Mouse (Mus musculus): ENCODE measurements at regions not wholly inside any gene's neighbourhood (a gene's known extent, or its start where the extent isn't known, plus 50 kb on each side); places are given as distances from the start of the nearest gene placed in this dataset.

DNA sequence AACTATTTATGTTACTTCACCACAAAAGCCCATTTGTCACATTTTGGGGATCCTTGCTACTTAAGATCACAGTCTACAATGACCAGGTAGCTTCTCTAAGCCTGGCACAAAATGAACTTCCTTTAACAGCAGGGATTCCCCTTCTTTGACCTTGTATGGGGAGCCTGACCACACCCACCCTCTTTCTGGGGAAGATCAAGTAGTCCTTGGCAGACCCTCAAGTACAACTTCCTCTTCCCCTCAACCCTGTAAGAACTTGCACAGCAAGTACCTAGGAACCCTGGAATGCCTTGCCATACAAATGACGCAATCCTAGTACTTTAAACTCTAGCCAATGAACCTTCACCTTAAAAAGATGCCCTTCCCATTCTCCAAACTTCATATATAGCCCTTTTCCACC lies 695.4 kb upstream of the Lrrn3 start:
- H3K4me1 ChIP-seq (ENCODE audit: insufficient read depth, low read depth, low read length): no peaks in the 10 kb centered on the region
- ATAC-seq (ENCODE audit: extremely low read depth, insufficient number of reproducible peaks, low FRiP score, poor library complexity, severe bottlenecking) (no peak), DNase-seq (ENCODE audit: low spot score) (no peak)
- TF ChIP-seq GATA2 (IDR thresholded peaks at IDR 0.05; ENCODE audit: borderline replicate concordance, low read depth, low read length): no peak
- no peak for TF ChIP-seq POLR2AphosphoS5 (IDR thresholded peaks at IDR 0.05; ENCODE audit: insufficient replicate concordance, low read depth, low read length)
- TF ChIP-seq TAL1 (conservative IDR thresholded peaks at IDR 0.05; ENCODE audit: low read depth, low read length): no peak
- TF ChIP-seq GATA1 (IDR thresholded peaks at IDR 0.05; ENCODE audit: borderline replicate concordance, low read length): no peak
- TF ChIP-seq CTCF (IDR thresholded peaks at IDR 0.05; ENCODE audit: low read depth, low read length): no peak
- H3K36me3 ChIP-seq (replicated peaks): no peaks in the 10 kb centered on the region
- no peaks in the 10 kb centered on the region for H3K9me3 ChIP-seq (replicated peaks)
- H3K4me3 ChIP-seq (ENCODE audit: low read depth, low read length): no peak overlapping the region
- H3K27me3 ChIP-seq (ENCODE audit: insufficient read depth, low read length): no peaks in the 10 kb centered on the region

DNA sequence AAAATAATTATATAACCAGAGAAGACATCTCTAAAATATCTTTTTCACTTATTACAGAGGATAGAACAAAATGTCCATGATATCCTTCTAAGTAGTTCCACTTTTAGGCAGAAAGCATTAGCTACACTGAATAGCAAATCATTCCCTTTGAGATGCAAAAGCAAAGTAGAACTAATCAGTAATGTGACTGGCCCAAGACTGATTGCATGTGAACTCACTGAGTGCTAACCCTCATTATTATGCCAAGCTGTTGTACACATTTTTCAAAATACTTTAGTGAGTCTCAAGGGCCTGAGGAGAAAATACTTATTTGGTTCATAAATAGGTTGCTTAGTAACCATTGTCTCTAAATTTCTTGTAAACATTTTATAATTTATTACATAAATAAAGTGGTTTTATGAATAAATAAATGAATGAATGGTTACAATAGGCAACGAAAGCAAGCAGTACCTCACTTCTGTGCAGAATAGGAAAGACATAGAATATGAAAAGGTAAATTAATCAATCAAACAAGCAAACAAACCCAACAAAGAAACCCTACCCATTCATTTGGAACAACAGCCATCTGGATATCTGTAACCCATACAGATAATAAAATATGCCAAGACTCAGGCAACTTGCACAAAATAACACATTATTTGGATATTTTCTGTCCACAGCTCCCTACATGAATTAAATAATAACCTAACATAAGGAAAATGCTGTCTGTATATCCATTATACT lies 693.9 kb upstream of the Lrrn3 start:
- TF ChIP-seq TAL1 (conservative IDR thresholded peaks at IDR 0.05; ENCODE audit: low read depth, low read length) (no peak), GATA1 (IDR thresholded peaks at IDR 0.05; ENCODE audit: borderline replicate concordance, low read length) (no peak), CTCF (IDR thresholded peaks at IDR 0.05; ENCODE audit: low read depth, low read length) (no peak), POLR2AphosphoS5 (IDR thresholded peaks at IDR 0.05; ENCODE audit: insufficient replicate concordance, low read depth, low read length) (no peak), GATA2 (IDR thresholded peaks at IDR 0.05; ENCODE audit: borderline replicate concordance, low read depth, low read length) (no peak)
- Histone ChIP-seq H3K4me3 (ENCODE audit: low read depth, low read length) (no peak overlapping the region), H3K9me3 (replicated peaks) (no peaks in the 10 kb centered on the region), H3K27me3 (ENCODE audit: insufficient read depth, low read length) (no peaks in the 10 kb centered on the region), H3K4me1 (ENCODE audit: insufficient read depth, low read depth, low read length) (no peaks in the 10 kb centered on the region), H3K36me3 (replicated peaks) (no peaks in the 10 kb centered on the region)
- ATAC-seq (ENCODE audit: extremely low read depth, insufficient number of reproducible peaks, low FRiP score, poor library complexity, severe bottlenecking) (no peak), DNase-seq (ENCODE audit: low spot score) (no peak)

- no peak for DNase-seq (ENCODE audit: low spot score)
- no peak overlapping the region for H3K4me3 ChIP-seq (ENCODE audit: low read depth, low read length)
- no peaks in the 10 kb centered on the region for H3K9me3 ChIP-seq (replicated peaks)
- TF ChIP-seq TAL1 (conservative IDR thresholded peaks at IDR 0.05; ENCODE audit: low read depth, low read length): no peak
- TF ChIP-seq CTCF (IDR thresholded peaks at IDR 0.05; ENCODE audit: low read depth, low read length): no peak
- no peak for TF ChIP-seq GATA2 (IDR thresholded peaks at IDR 0.05; ENCODE audit: borderline replicate concordance, low read depth, low read length)
- TF ChIP-seq GATA1 (IDR thresholded peaks at IDR 0.05; ENCODE audit: borderline replicate concordance, low read length): no peak
- TF ChIP-seq POLR2AphosphoS5 (IDR thresholded peaks at IDR 0.05; ENCODE audit: insufficient replicate concordance, low read depth, low read length): no peak
- no peaks in the 10 kb centered on the region for H3K36me3 ChIP-seq (replicated peaks)
- ATAC-seq (ENCODE audit: extremely low read depth, insufficient number of reproducible peaks, low FRiP score, poor library complexity, severe bottlenecking): no peak
- no peaks in the 10 kb centered on the region for H3K4me1 ChIP-seq (ENCODE audit: insufficient read depth, low read depth, low read length)
- H3K27me3 ChIP-seq (ENCODE audit: insufficient read depth, low read length): no peaks in the 10 kb centered on the region
Measured at GRCm38 (mm10) chr12:42147971-42148370, 661.7 kb upstream of the Lrrn3 start.

- ATAC-seq (ENCODE audit: extremely low read depth, insufficient number of reproducible peaks, low FRiP score, poor library complexity, severe bottlenecking) (no peak), DNase-seq (ENCODE audit: low spot score) (no peak)
- H3K36me3 ChIP-seq (replicated peaks): no peaks in the 10 kb centered on the region
- no peaks in the 10 kb centered on the region for H3K27me3 ChIP-seq (ENCODE audit: insufficient read depth, low read length)
- no peaks in the 10 kb centered on the region for H3K4me1 ChIP-seq (ENCODE audit: insufficient read depth, low read depth, low read length)
- no peak overlapping the region for H3K4me3 ChIP-seq (ENCODE audit: low read depth, low read length)
- H3K9me3 ChIP-seq (replicated peaks): peaks cover 6% of the 10 kb centered on the region
- TF ChIP-seq POLR2AphosphoS5 (IDR thresholded peaks at IDR 0.05; ENCODE audit: insufficient replicate concordance, low read depth, low read length) (no peak), TAL1 (conservative IDR thresholded peaks at IDR 0.05; ENCODE audit: low read depth, low read length) (no peak), CTCF (IDR thresholded peaks at IDR 0.05; ENCODE audit: low read depth, low read length) (no peak), GATA1 (IDR thresholded peaks at IDR 0.05; ENCODE audit: borderline replicate concordance, low read length) (no peak), GATA2 (IDR thresholded peaks at IDR 0.05; ENCODE audit: borderline replicate concordance, low read depth, low read length) (no peak)
Measured at GRCm38 (mm10) chr12:42138694-42139442, 652.6 kb upstream of the Lrrn3 start.

GRCm38 (mm10) chr12:42138177-42138576 lies 651.9 kb upstream of the Lrrn3 start:
- no peaks in the 10 kb centered on the region for H3K27me3 ChIP-seq (ENCODE audit: insufficient read depth, low read length)
- ATAC-seq (ENCODE audit: extremely low read depth, insufficient number of reproducible peaks, low FRiP score, poor library complexity, severe bottlenecking) (no peak), DNase-seq (ENCODE audit: low spot score) (no peak)
- TF ChIP-seq POLR2AphosphoS5 (IDR thresholded peaks at IDR 0.05; ENCODE audit: insufficient replicate concordance, low read depth, low read length) (no peak), GATA2 (IDR thresholded peaks at IDR 0.05; ENCODE audit: borderline replicate concordance, low read depth, low read length) (no peak), TAL1 (conservative IDR thresholded peaks at IDR 0.05; ENCODE audit: low read depth, low read length) (no peak), CTCF (IDR thresholded peaks at IDR 0.05; ENCODE audit: low read depth, low read length) (no peak), GATA1 (IDR thresholded peaks at IDR 0.05; ENCODE audit: borderline replicate concordance, low read length) (no peak)
- H3K9me3 ChIP-seq (replicated peaks): peaks cover 6% of the 10 kb centered on the region
- no peaks in the 10 kb centered on the region for H3K36me3 ChIP-seq (replicated peaks)
- no peaks in the 10 kb centered on the region for H3K4me1 ChIP-seq (ENCODE audit: insufficient read depth, low read depth, low read length)
- H3K4me3 ChIP-seq (ENCODE audit: low read depth, low read length): no peak overlapping the region

DNA sequence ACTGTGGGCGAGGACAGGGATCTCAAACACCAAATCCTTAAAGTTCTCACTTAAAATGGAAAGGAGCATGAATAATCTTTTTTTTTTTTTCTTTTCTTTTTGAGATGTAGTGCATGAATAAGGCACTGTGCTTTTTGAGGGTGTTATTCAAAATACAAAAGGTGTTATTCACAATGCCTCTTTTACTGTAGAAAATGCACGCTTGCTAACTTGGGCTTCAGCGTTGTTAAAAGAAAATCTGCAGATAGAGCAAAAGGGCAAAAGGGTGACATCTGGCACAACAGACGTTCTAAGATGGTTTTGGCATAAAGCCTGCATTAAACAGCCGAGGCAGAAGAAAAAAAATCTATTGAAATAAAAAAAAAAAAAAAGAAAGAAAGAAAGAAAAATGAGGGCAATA lies 651.5 kb upstream of the Lrrn3 start:
- peaks cover 6% of the 10 kb centered on the region for H3K9me3 ChIP-seq (replicated peaks)
- ATAC-seq (ENCODE audit: extremely low read depth, insufficient number of reproducible peaks, low FRiP score, poor library complexity, severe bottlenecking) (no peak), DNase-seq (ENCODE audit: low spot score) (no peak)
- no peaks in the 10 kb centered on the region for H3K27me3 ChIP-seq (ENCODE audit: insufficient read depth, low read length)
- no peaks in the 10 kb centered on the region for H3K4me1 ChIP-seq (ENCODE audit: insufficient read depth, low read depth, low read length)
- H3K4me3 ChIP-seq (ENCODE audit: low read depth, low read length): no peak overlapping the region
- no peak for TF ChIP-seq GATA2 (IDR thresholded peaks at IDR 0.05; ENCODE audit: borderline replicate concordance, low read depth, low read length)
- no peaks in the 10 kb centered on the region for H3K36me3 ChIP-seq (replicated peaks)
